Mouse (Mus musculus): ENCODE data around the gene Rmdn3.

GRCm38 (mm10) chr2:119177384-119177939 lies 20.6 kb upstream of the Rmdn3 start:
- TF ChIP-seq POLR2A (IDR thresholded peaks at IDR 0.05; ENCODE audit: borderline replicate concordance, control insufficient read depth, low read depth, low read length) (no peak), CTCF (IDR thresholded peaks at IDR 0.05; ENCODE audit: control insufficient read depth, insufficient read depth, low read length) (no peak)
